Mouse (Mus musculus): ENCODE results near the gene Jakmip3.
A peak's percentile ranks its signal among the peaks of the same experiment; 100 is the strongest.

Jakmip3 gene

DNA sequence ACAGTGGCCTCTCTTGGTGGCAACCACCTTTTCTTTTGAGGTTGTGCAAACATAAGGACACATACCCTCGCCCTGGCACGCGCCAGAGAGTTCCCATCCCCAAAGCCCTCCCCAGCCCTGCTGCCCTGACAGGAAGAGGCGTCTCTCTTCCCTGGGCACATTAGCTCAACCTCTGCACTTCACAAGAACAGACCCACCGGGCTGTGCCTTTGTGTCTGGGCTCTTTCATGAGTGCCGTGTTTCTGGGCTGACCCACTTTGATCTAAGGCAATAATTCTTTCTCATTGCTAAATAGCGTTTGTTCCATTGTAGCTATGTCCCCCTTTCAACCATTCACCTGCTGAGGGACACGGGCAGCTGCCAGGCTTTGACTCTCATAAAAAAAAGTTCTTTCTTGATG, 7.8 kb downstream of the Jakmip3 start:
- DNase-seq: no peak

DNA sequence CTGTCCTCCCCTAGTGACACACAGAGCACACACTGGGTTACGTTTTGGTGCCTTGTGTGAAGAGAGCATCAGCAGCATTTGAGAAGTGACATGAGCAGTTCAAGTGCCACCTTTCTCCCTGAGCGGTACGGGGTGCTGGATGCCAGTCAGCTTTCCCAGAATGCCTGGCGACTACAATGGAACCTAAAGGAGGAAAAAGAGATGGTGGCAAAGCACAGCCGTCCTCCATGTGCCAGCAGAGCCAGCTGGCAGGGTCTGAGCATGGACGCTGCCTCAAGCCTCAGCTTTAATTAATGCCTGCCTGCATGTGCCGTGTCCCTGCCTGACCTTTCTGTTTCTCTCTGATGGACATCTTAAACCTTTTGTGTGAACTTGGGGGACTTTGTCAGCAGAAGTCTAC, 15.3 kb downstream of the Jakmip3 start:
- no peak for DNase-seq

- DNase-seq: no peak
These were observed 16.6 kb downstream of the Jakmip3 start for GRCm38 (mm10) chr7:138957106-138957505.

DNA sequence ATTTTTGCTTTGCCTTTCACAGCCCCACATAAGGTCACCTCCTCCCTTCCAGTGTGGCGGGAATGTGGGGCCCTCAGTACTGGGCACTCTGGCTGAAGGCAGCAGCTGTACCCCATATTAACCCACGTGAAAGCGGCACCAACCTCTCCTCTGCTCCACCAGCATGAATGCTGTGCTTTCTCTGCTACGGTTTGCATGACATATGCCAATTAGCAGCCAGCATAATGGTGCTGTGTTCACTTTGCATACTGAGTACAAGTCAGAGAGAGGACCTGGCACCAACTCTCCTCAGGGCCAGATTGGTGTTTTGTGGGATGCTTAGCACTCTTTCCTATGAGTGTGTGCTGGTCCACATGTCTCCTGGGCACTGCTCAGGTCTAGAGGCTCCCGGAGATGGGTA, 19.2 kb downstream of the Jakmip3 start:
- no peak for DNase-seq

DNA sequence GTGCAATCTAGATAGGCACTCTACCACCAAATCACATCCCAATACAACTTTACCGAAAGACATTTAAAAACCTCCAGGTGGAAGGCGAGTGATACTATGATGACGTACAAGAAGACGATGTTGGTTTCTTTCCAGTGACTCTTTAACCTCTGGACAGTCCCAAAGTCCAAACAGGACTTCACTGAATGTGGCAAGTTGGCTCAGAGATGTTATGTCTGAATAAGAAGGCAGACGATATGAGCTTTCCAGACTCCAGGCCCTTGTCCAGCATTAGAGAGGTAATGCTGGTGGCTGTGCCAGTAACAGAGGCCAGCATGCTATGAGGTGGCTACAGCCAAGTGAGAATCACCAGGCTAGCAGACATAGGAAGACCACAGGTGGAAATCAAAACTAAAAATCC, 23.2 kb downstream of the Jakmip3 start:
- DNase-seq: no peak

DNA sequence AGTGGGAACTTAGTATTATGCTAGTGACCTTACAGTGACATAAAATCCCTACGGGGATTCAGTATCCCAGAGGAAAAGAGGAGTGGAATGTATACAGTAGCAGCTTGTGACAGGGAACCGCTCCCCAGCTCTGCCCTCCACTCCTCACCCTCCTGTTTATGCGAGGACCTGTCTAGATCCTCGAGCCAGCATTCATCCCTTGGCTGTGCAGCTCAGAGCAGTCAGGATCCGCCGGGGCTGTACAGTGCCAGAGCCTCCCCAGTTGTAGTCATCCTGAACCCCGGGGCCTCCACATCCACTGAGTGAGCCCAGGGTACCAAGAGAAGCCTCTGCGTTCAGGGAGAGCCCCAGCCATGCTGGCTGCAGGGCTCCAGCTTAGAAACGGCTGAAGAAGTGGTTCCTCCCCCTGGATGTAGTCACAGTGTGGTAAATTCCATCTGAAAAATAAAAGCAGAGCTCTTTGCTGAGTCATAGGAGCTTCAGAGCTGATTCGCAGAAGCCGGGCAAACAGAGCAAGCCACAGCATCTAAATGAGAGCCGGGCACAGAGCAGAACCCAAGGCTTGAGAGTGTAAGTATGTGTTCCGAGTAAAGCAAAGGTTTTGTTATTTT, 27.6 kb downstream of the Jakmip3 start:
- DNase-seq: no peak

- no peak for DNase-seq
These were observed 37.0 kb downstream of the Jakmip3 start for GRCm38 (mm10) chr7:138977510-138977909.

DNA sequence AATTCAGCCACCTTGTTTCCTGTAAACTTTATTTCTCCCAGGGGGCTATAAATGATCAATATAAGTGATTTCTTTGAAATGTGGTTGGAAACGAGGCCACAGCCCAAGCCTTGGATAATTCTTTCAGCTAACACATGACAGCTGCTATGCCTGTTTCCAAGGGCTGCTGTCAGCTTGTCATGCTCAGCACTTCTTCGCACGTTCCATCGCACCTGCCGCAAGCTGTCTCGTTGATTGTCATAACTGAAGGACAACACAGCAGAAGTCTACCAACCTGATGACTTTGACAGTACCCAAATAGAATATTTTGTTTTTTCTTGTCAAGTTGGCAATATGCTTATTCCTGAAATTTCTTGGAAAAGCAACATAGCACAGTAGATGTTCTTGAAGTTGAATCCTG, 44.0 kb downstream of the Jakmip3 start:
- DNase-seq: no peak

GRCm38 (mm10) chr7:138989156-138989555, 48.6 kb downstream of the Jakmip3 start:
- DNase-seq: no peak

GRCm38 (mm10) chr7:139002692-139003091, 62.2 kb downstream of the Jakmip3 start:
- DNase-seq: no peak

DNA sequence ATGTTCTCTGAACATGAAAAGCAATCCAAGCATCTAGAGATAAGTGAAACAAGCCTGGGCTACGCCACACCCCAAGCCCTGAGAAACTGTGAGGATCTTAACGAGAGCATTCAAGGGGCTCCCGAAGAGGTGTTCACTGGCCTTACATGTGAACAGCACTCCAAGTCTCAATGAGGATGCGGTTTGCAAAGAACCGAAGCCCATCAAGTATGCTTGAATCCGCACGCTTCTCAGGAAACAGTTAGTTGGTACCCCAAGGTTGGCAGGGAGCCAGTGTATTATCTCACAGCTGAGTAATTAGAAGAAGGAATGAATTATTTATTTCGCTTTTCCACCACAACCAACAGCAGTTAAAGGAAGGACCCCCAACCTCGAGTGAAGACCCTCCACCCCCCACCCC, 62.7 kb downstream of the Jakmip3 start:
- DNase-seq: no peak

- no peak for DNase-seq
These were observed 69.4 kb downstream of the Jakmip3 start for GRCm38 (mm10) chr7:139009786-139010502.

DNA sequence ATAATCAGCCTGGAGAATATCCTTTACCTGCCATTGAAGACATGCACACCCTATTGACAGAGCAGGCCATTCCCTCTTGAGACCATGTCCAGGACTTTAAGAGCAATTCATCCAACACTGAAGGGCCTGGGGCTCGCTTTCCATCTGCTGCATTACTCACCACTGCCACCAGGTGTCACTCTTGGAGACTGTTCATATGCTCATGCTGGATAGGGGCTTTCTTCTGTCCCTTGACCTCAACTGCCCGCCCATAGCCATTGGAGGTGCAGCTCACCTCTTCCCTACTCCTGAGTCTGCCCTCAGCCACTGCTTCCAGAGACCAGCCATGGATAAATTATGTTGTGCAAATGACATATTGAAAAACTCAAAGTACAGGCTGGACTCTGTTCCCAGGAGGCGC, 70.5 kb downstream of the Jakmip3 start:
- peak in 1 of 2 experiments; percentile 8 for DNase-seq

- DNase-seq: no peak
These were observed 71.1 kb downstream of the Jakmip3 start for GRCm38 (mm10) chr7:139011586-139011985.

GRCm38 (mm10) chr7:139012767-139013369, 72.3 kb downstream of the Jakmip3 start:
- DNase-seq: no peak

- DNase-seq: no peak
These were observed 74.6 kb downstream of the Jakmip3 start for GRCm38 (mm10) chr7:139015143-139015542.

- DNase-seq: no peak
These were observed 75.8 kb downstream of the Jakmip3 start for GRCm38 (mm10) chr7:139016288-139016687.

DNA sequence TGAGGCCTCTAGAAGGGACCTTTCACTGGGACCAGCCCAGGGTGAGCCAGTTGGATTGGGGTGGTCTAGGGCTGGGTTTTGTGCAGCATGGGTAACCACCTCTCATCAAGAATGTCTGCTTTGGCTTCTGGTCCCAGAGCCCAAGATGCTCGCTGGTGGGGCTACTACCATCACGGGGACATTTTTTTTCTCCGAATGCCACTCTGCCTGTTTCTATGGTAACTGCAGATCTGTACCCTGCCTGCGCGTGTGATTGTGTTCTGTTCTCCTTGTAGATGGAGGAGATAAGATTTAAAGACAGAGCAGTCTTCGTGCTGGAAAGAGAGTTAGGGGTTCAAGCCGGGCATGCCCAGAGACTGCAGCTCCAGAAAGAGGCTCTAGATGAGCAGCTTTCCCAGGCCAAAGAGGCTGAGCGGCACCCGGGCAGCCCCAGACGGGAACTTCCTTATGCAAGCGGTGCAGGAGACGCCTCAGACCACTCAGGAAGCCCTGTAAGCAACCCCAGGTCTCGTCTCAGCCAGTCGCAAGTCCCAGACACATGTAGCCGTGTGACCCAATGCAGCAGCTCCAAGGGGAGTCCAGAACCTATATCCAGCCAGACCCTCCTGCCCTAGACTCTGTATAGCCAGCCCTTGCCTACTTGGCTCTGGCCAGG, 76.8 kb downstream of the Jakmip3 start:
- no peak for DNase-seq

GRCm38 (mm10) chr7:139020884-139021283, 80.4 kb downstream of the Jakmip3 start:
- no peak for DNase-seq

GRCm38 (mm10) chr7:139021326-139021725, 80.8 kb downstream of the Jakmip3 start:
- DNase-seq: no peak

GRCm38 (mm10) chr7:139027136-139027535, 86.6 kb downstream of the Jakmip3 start:
- no peak for DNase-seq

GRCm38 (mm10) chr7:139031215-139031614, 90.7 kb downstream of the Jakmip3 start:
- no peak for DNase-seq

GRCm38 (mm10) chr7:139063406-139063805, 122.9 kb downstream of the Jakmip3 start:
- DNase-seq: no peak

GRCm38 (mm10) chr7:139068182-139068623, 127.7 kb downstream of the Jakmip3 start:
- no peak for DNase-seq

Data from thymus, adult 18-20 months (tissue).